Mouse (Mus musculus): ENCODE results near the gene Ncam1. TPM values are rescaled to one million over a fixed set of nuclear protein-coding genes. Genes with fewer than 3 reads are reported as not detected.
A peak's percentile ranks its signal among the peaks of the same experiment; 100 is the strongest.

The Ncam1 gene
- polyA plus RNA-seq, 1 experiment from 2014 or later, result 446 TPM

DNA sequence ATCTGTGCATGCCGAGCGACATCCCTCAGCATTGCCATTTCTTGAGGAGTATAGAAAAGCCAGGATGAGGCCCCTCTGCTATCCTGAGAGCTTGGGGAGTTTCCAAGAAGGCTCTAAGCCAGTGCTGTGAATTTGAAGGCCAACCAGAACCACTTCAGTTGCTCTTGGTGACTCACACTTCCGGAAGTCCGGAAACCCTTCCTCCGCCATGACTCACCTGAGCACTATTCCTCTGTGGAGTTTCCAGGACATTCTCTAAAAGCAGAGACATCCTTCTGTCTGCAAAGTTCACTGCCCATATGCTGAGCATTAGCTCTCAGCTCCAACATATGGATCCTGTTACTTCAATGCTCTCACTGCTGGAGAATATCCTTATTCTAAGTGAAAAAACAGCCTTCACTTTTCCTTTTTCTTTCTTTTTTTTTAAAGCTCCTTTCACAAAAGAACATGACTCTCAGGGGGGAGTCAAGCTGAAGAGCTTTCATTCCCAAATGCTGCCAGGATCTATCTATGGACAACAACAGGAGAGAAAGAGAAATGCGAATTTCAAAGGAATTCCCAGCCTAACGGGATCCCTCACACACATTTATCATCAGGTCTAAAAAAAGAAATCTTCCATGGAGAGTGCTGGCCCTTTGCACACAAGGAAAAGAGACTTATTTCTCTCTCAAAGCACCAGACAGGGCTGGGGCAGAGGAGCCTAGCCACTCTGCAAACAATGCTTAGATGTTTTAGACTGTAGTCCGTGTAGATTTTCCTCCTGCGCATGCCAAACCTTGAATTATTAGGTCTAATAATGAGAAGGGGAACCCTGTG is 226.8 kb downstream of the Ncam1 start:
- Histone ChIP-seq H3K4me1 (replicated peaks) (peaks cover 54% of the 10 kb centered on the region), H3K4me2 (no peak overlapping the region), H3K9ac (no peak overlapping the region), H3K9me3 (no peaks in the 10 kb centered on the region; the same call in 1 of the 2 replicates), H3K4me3 (no peak overlapping the region), H3K27ac (peak overlapping the region; percentile 94), H3K36me3 (peaks cover 27% of the 10 kb centered on the region), H3K27me3 (no peaks in the 10 kb centered on the region)
- no peak for ATAC-seq (ENCODE audit: low FRiP score)
- WGBS, result 54% methylated on average over 9 of the region's 9 CpGs

DNA sequence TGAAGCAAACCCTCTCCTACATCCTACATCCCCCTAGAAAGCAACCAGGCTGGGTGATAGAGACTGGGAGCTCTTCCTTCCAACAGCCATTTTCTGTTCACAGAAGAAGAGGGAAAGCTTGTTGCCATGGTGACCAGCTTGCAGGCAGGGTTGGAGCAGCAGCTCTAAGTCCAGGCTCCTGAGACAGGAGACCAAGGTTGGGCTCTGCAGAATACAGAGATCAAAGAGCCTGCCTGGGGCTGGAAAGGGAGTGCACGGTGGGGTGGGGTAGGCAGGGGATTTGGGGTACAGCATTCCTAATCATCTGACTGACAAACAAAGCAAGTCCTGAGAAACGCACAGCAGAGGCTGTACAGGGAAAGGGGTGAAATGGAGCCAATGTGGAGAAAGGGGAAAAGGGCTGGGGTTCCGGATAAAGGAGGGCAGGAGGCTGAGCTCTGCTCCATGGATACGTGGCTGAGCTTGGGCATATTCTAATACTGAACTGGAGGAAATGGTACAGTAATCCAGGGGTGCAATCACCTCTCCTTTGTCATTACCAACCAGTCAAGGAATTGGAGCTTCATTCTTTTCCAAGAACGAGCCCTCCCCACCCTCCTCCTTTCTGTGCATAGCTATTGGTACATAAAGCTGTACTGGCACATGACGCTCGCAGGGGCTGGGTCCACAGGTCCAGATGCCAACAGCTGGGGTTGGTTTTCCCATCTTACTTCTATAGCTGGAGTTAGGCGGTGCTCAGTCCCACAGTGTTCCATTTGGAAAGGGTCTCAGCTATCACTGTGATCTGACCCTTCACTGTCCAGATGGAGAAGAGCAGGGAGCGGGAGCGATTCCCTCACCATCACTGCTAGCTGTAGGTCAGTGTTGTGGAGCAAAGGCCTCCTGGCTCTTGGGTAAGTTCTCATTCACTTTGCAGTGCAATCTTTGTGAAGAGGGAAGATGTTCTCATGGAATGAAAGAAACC is 227.7 kb downstream of the Ncam1 start:
- 42% methylated on average over 10 of the region's 10 CpGs for WGBS
- Histone ChIP-seq H3K9ac (peak overlapping the region; percentile 61), H3K27me3 (no peaks in the 10 kb centered on the region), H3K4me1 (replicated peaks) (peaks cover 54% of the 10 kb centered on the region), H3K4me3 (no peak overlapping the region), H3K4me2 (peak overlapping the region; percentile 34), H3K9me3 (no peaks in the 10 kb centered on the region; the same call in 1 of the 2 replicates), H3K27ac (peak overlapping the region; percentile 94), H3K36me3 (peaks cover 36% of the 10 kb centered on the region)
- ATAC-seq (ENCODE audit: low FRiP score), result peak; percentile 80

DNA sequence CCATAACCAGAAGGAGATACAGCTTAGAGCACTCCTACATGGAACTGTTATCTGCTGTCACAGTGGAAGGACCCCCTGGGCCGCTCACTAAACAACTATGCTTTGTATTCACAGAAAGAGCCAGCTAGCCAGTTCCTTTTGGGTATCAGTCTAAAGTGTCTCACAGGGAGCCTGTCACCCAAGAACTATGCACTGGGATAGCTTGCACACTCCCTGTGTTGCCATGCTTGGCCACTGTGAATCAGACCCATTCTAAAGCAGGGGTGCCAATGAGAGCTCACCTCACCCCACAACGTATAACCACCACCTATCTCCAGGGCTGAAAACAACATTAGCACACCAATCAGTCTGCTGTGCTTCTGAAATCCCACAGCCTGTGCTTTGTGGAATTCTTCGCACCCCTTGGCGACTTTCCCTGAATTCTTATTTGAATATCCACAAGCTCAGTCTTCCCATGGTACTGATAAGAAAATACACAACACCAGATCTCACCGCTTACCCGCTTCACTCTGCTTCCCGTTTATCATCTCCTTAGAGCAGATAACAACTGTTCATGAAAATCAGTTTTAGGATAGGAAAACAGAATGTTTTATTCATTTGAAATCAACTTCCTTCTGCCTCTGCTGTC is 228.6 kb downstream of the Ncam1 start:
- no peak overlapping the region for H3K4me3 ChIP-seq
- H3K9ac ChIP-seq, result peak overlapping the region; percentile 61
- no peaks in the 10 kb centered on the region for H3K27me3 ChIP-seq
- peak overlapping the region; percentile 94 for H3K27ac ChIP-seq
- 36% methylated on average over 7 of the region's 7 CpGs for WGBS
- peaks cover 43% of the 10 kb centered on the region for H3K36me3 ChIP-seq
- H3K4me2 ChIP-seq, result peak overlapping the region; percentile 34; the same call in 1 of the 2 replicates
- peaks cover 54% of the 10 kb centered on the region for H3K4me1 ChIP-seq (replicated peaks)
- ATAC-seq (ENCODE audit: low FRiP score), result peak; percentile 40; the same call in 1 of the 2 replicates
- H3K9me3 ChIP-seq, result no peaks in the 10 kb centered on the region; the same call in 1 of the 2 replicates

DNA sequence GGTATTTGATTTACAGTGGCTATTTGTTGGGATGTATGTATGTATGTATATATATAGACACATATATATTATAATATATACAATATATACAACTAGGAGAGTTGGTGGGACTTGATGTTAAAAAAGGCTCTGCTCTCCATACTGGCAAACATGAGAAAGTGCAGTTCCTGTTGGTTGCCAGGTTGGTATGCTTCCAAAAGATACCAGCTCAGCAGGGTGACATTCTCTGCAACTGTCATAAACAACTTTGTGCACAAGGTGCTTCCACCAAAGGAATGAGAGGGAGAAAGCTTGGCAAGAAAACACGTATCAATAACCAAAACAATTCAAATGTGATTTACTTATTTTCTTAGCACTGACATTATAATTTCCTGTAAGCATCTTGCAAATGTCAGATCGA is 232.9 kb downstream of the Ncam1 start:
- no peak overlapping the region for H3K9ac ChIP-seq
- peaks cover 79% of the 10 kb centered on the region for H3K36me3 ChIP-seq
- ATAC-seq (ENCODE audit: low FRiP score), result no peak
- no peak overlapping the region for H3K4me2 ChIP-seq
- no peak overlapping the region for H3K4me3 ChIP-seq
- no peak overlapping the region for H3K27ac ChIP-seq
- H3K27me3 ChIP-seq, result no peaks in the 10 kb centered on the region
- H3K9me3 ChIP-seq, result no peaks in the 10 kb centered on the region; the same call in 1 of the 2 replicates
- peaks cover 23% of the 10 kb centered on the region for H3K4me1 ChIP-seq (replicated peaks)
- 75% methylated on average over 2 of the region's 2 CpGs for WGBS

DNA sequence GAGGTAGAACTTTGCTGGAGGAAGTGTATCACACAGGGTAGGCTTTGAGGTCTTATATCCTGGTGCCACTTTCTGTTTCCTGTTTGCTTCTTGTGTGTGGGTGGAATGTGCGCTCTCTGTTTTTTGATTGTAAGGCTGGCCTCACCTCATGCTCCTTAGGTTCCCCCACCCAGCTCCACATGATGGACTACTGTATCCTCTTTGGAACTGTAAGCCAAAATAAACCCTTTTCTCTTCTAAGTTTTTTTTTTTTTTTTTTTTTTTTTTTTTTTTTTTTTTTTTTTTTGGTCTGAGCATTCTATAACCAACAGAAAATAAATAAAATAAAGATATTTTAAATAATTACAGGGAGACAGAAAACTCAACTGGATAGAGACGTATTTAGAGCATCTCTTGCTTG is 239.8 kb downstream of the Ncam1 start:
- H3K27ac ChIP-seq, result no peak overlapping the region
- 96% methylated on average over 2 of the region's 2 CpGs for WGBS
- no peak for ATAC-seq (ENCODE audit: low FRiP score)
- H3K9me3 ChIP-seq, result no peaks in the 10 kb centered on the region
- H3K4me2 ChIP-seq, result no peak overlapping the region
- peaks cover 81% of the 10 kb centered on the region for H3K36me3 ChIP-seq
- no peak overlapping the region for H3K9ac ChIP-seq
- no peaks in the 10 kb centered on the region for H3K4me1 ChIP-seq (replicated peaks)
- no peak overlapping the region for H3K4me3 ChIP-seq
- no peaks in the 10 kb centered on the region for H3K27me3 ChIP-seq

DNA sequence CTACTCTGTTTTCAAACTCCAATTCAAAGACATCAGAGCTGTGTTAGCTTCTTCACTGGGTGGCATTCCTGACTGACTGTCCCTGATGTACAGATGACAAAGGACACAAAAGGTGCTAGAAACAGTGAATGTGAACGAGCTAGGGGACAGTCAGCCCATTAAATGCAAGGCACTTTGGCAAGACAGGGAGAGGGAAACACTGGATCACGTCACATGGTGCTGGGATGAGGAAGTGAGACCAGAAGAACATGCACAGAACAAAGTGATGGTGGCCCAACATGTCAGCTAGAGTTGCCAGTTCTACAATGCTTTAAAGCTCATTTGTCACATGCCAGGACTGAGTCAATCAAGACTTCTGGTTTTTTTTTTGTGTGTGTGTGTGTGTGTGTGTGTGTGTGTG is 247.4 kb downstream of the Ncam1 start:
- H3K27ac ChIP-seq, result no peak overlapping the region
- H3K4me1 ChIP-seq (replicated peaks), result no peaks in the 10 kb centered on the region
- H3K4me3 ChIP-seq, result no peak overlapping the region
- no peak overlapping the region for H3K9ac ChIP-seq
- H3K4me2 ChIP-seq, result no peak overlapping the region
- H3K27me3 ChIP-seq, result no peaks in the 10 kb centered on the region
- peaks cover 78% of the 10 kb centered on the region for H3K36me3 ChIP-seq
- WGBS, result 61% methylated on average over 2 of the region's 2 CpGs
- H3K9me3 ChIP-seq, result no peaks in the 10 kb centered on the region
- no peak for ATAC-seq (ENCODE audit: low FRiP score)

DNA sequence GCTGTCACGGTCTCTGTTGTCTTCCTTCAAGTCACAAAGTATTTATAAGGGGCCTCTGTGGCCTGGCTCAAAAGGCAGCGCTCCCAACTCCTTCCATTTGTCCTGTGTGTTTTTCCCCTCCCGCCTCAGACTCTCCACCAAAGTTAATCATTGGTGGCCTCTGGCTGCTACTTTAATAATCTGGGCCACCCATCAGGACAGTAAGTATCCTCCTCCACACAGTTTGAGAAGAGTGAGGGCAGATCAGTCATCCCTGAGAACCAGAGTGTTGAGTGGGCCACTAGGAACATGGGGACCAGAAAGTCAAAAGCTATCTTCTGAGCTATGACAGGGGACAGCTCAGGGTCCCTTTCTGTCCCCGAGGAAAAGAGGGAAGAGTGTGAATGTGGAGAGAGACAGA is 256.1 kb downstream of the Ncam1 start:
- Histone ChIP-seq H3K36me3 (peaks cover 94% of the 10 kb centered on the region), H3K27me3 (no peaks in the 10 kb centered on the region), H3K9me3 (no peaks in the 10 kb centered on the region), H3K4me2 (no peak overlapping the region), H3K27ac (no peak overlapping the region), H3K4me3 (no peak overlapping the region), H3K9ac (no peak overlapping the region), H3K4me1 (replicated peaks) (peaks cover 19% of the 10 kb centered on the region; the same call in 1 of the 2 replicates)
- no peak for ATAC-seq (ENCODE audit: low FRiP score)
- WGBS, result 80% methylated on average over 4 of the region's 4 CpGs

DNA sequence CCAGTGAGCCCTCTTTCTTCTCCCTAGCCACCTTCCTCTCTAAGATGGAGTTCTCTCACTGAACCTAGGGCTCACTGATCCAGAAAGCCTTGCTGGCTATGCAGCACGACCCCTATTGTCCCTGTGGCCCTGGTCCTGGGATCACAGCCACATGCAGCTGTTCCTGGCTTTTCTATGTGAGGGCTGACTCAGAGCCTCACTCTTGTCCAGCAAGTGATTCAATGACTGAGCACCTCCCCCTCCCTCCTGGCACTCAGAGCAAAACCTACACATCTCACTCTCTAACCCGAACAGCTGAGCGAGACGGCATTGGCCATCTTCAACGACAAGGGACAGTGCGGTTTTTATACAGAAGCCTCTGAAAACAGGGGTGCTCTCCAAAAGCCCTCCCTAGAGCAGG is 260.9 kb downstream of the Ncam1 start:
- no peak overlapping the region for H3K4me2 ChIP-seq
- no peak overlapping the region for H3K4me3 ChIP-seq
- H3K4me1 ChIP-seq (replicated peaks), result peaks cover 50% of the 10 kb centered on the region
- peak overlapping the region; percentile 71; the same call in 1 of the 2 replicates for H3K27ac ChIP-seq
- 37% methylated on average over 6 of the region's 6 CpGs for WGBS
- no peaks in the 10 kb centered on the region for H3K9me3 ChIP-seq
- ATAC-seq (ENCODE audit: low FRiP score), result no peak
- no peaks in the 10 kb centered on the region for H3K27me3 ChIP-seq
- peaks cover 61% of the 10 kb centered on the region for H3K36me3 ChIP-seq
- no peak overlapping the region for H3K9ac ChIP-seq

DNA sequence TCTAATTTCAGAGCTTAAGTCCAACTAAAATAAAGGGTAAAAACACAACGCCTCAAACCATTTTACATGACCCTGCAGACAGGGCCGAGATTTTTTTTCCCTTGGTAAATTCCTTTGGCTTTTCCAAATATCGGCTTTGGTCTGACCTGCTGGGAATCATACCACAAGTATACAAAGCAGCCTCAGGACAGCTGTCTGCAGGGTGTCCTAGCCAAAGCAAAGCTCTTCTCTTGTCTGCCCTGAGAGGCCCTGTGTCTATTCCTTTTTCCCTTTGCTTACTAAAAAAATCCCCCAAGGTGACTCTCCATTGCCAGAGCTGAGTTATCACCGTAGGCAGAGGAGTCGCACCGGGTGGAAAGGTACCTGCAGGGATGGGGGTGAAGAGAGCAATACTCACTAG is 262.1 kb downstream of the Ncam1 start:
- no peak for ATAC-seq (ENCODE audit: low FRiP score)
- Histone ChIP-seq H3K27me3 (no peaks in the 10 kb centered on the region), H3K9me3 (no peaks in the 10 kb centered on the region), H3K9ac (no peak overlapping the region), H3K4me1 (replicated peaks) (peaks cover 50% of the 10 kb centered on the region), H3K4me2 (no peak overlapping the region), H3K4me3 (no peak overlapping the region), H3K36me3 (peaks cover 56% of the 10 kb centered on the region), H3K27ac (no peak overlapping the region)
- 70% methylated on average over 6 of the region's 6 CpGs for WGBS

DNA sequence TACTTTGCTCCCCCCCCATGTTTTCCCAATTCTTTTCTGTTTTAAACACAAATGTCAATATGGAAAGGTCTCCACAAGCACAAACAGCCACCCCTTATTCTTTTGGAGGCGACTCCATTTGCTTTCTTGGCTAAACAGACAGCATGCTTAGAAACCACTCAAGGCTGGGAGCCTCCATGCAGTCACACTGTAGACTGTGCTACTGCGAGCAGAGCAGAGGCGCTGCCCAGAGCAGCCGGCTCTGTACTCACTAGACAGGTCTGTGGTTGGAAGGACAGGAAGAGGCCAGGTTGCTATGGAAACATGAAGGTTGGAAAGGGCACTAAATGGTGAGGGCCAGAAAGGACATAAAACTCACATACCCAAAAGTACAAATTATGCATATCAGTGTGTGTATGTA is 263.8 kb downstream of the Ncam1 start:
- no peak overlapping the region for H3K4me3 ChIP-seq
- H3K9ac ChIP-seq, result no peak overlapping the region
- H3K9me3 ChIP-seq, result no peaks in the 10 kb centered on the region
- H3K36me3 ChIP-seq, result peaks cover 51% of the 10 kb centered on the region
- 44% methylated on average over 4 of the region's 4 CpGs for WGBS
- peak overlapping the region; percentile 81 for H3K27ac ChIP-seq
- ATAC-seq (ENCODE audit: low FRiP score), result no peak
- no peak overlapping the region for H3K4me2 ChIP-seq
- H3K27me3 ChIP-seq, result no peaks in the 10 kb centered on the region
- H3K4me1 ChIP-seq (replicated peaks), result peaks cover 60% of the 10 kb centered on the region

DNA sequence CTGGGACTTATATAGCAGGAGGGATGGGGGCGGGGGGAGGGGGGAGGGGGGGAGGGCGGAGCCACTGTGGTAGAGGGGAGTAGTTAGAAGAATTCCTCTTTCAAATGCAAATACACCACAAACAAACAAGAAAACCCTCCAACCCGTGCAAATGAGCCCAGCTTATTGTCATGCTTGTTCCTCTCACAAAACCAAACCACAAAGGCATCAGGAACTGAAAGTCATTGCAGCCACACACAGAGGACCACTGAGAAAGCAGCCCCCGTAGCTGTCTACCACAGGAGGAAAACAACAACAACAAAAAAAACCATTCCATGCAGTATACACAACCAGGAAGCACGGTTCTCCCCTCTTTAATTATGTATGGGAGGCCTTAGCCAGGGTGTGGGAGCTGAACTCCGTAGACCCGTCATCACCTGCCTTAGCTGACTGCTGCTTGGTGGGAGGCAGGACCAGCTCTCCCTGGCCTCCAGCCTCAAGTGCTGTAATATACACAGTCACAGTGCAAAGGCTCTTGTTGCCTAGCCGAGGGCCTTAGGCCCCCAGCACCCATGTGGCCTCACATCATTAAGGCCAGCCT is 264.7 kb downstream of the Ncam1 start:
- Histone ChIP-seq H3K27ac (peak overlapping the region; percentile 81), H3K9ac (no peak overlapping the region), H3K4me1 (replicated peaks) (peaks cover 62% of the 10 kb centered on the region), H3K27me3 (no peaks in the 10 kb centered on the region), H3K4me2 (no peak overlapping the region), H3K36me3 (peaks cover 42% of the 10 kb centered on the region), H3K9me3 (no peaks in the 10 kb centered on the region), H3K4me3 (no peak overlapping the region)
- ATAC-seq (ENCODE audit: low FRiP score), result peak; percentile 71
- WGBS, result 10% methylated on average over 8 of the region's 8 CpGs

All from hindbrain, embryonic 13.5 days (tissue).